In the genomic region with DNA sequence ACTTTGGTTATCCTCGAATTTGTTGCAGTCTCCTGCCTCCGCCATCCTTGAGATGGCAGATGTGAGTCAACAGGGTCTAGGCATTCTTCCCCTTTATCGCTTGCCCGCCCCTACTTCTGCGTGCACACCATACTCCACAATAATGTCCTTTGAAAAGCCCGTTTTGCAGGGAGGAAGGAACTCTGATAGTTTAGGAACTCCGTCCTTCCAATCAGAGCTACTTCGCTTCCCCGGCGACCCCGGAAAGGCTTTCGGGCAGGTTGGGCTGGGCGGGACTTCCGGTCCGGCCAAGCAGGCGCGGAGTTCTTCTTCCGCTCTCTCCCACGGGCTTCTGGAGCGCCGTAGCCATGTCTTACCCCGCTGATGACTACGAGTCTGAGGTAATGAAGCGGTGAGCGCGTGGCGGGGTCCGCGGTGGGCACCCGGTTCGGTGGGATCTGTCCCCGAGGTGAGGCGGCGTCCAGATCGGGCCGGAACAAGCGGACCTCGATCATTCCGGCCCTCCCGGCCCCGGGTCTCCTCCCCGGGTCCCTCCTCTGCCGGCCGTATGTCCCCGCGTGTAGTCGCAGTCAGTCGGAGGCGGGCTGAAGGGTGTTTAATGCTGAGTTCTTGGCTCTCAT, we compare ENCODE assay signal across 8 mouse cellular contexts. TPM values are rescaled to one million over a fixed set of nuclear protein-coding genes. Genes with fewer than 3 reads are reported as not detected.
DNase-seq lines count a peak whose midpoint lies in the region; ATAC-seq and TF ChIP-seq lines count a peak whose summit lies in the region.

TSS of gene Eif3l (plus strand) at position 267 of the 620 bp plus-strand sequence.

- DNase-seq in MEL (ENCODE audit: low read depth, low spot score), result peak; percentile 93
- peak; percentile 87 to 90 for DNase-seq in cerebellum, adult 18-20 months
- DNase-seq in forebrain, postnatal 0 days, result peak; percentile 87
- peak; percentile 91 for DNase-seq in heart, postnatal 4 days
- DNase-seq in layer of hippocampus, adult 9-11 months, result peak; percentile 88
- DNase-seq in lung, postnatal 0 days (ENCODE audit: low spot score), result peak; percentile 94
- DNase-seq in ovary, postnatal 14 days (ENCODE audit: low spot score), result peak; percentile 81
- DNase-seq in thymus, postnatal 14 days, result peak; percentile 90

- peaks cover 29% of the 10 kb centered on the region for H3K79me2 ChIP-seq in MEL (ENCODE audit: control insufficient read depth, insufficient read depth, low read length, poor library complexity)

- peak; percentile 97 for ATAC-seq in forebrain, postnatal 0 days
- ATAC-seq in lung, postnatal 0 days, result peak; percentile 93

- peaks cover 13 to 14% of the 10 kb centered on the region in 2 experiments for H3K36me3 ChIP-seq in MEL (ENCODE audit: control insufficient read depth in 1 of 2, insufficient read depth in 2 of 2, low read length in 2 of 2)
- peaks cover 36% of the 10 kb centered on the region for H3K36me3 ChIP-seq in forebrain, postnatal 0 days (ENCODE audit: insufficient read depth)
- H3K36me3 ChIP-seq in lung, postnatal 0 days (ENCODE audit: insufficient read depth, low read length), result peaks cover 26% of the 10 kb centered on the region; the same call in 1 of the 2 replicates

- TF ChIP-seq EP300 in MEL (IDR thresholded peaks at IDR 0.05; ENCODE audit: low read depth in 1 of 2, low read length in 2 of 2), result peak in 1 of 2 experiments; percentile 45; a peak in 2 of 4 replicates
- peak; percentile 44; the same call in 1 of the 2 replicates for TF ChIP-seq EP300 in lung, postnatal 0 days (IDR thresholded peaks at IDR 0.05)

- peak within 1 kb of the TSS; percentile 95 for H3K27ac ChIP-seq in MEL (ENCODE audit: control insufficient read depth, low read depth, low read length)
- peak within 1 kb of the TSS; percentile 66 for H3K27ac ChIP-seq in forebrain, postnatal 0 days (ENCODE audit: low read depth, low read length)
- H3K27ac ChIP-seq in lung, postnatal 0 days (ENCODE audit: low read length), result peak within 1 kb of the TSS; percentile 83

- peak within 1 kb of the TSS; percentile 98 for H3K9ac ChIP-seq in MEL (ENCODE audit: control insufficient read depth, low read depth, low read length, poor library complexity, severe bottlenecking)
- peak within 1 kb of the TSS; percentile 68 for H3K9ac ChIP-seq in forebrain, postnatal 0 days
- H3K9ac ChIP-seq in lung, postnatal 0 days (replicated peaks; ENCODE audit: low read depth), result peak within 1 kb of the TSS; percentile 89

- no peak for TF ChIP-seq RAD21 in MEL (IDR thresholded peaks at IDR 0.05; ENCODE audit: low read depth, low read length)

- peak; percentile 61 to 94; a peak in 3 of 4 replicates for TF ChIP-seq POLR2A in MEL (IDR thresholded peaks at IDR 0.05; ENCODE audit: control insufficient read depth in 1 of 2, insufficient read depth in 1 of 2, low read depth in 1 of 2, low read length in 2 of 2, poor library complexity in 1 of 2)

- peak within 1 kb of the TSS; percentile 83 to 89 for H3K4me3 ChIP-seq in MEL (ENCODE audit: control insufficient read depth in 1 of 2, insufficient read depth in 1 of 2, low read depth in 2 of 2, low read length in 2 of 2)
- peak within 1 kb of the TSS; percentile 70 for H3K4me3 ChIP-seq in forebrain, postnatal 0 days (ENCODE audit: low read depth, low read length)
- peak within 1 kb of the TSS; percentile 78 for H3K4me3 ChIP-seq in lung, postnatal 0 days (ENCODE audit: low read depth, low read length)

- H3K9me3 ChIP-seq in MEL (replicated peaks; ENCODE audit: insufficient read depth, low read length), result no peaks in the 10 kb centered on the region
- no peaks in the 10 kb centered on the region for H3K9me3 ChIP-seq in forebrain, postnatal 0 days (ENCODE audit: low read length)
- no peaks in the 10 kb centered on the region for H3K9me3 ChIP-seq in lung, postnatal 0 days (ENCODE audit: low read length)

- no peaks in the 10 kb centered on the region for H3K27me3 ChIP-seq in MEL (ENCODE audit: control insufficient read depth in 1 of 2, insufficient read depth in 2 of 2, low read length in 2 of 2)
- H3K27me3 ChIP-seq in forebrain, postnatal 0 days (ENCODE audit: insufficient read depth, low read length), result no peaks in the 10 kb centered on the region
- no peaks in the 10 kb centered on the region for H3K27me3 ChIP-seq in lung, postnatal 0 days (replicated peaks; ENCODE audit: insufficient read depth, low read length)

- peaks cover 0 to 18% of the 10 kb centered on the region in 2 experiments; a peak in 2 of 4 replicates for H3K4me1 ChIP-seq in MEL (ENCODE audit: control insufficient read depth in 1 of 2, insufficient read depth in 2 of 2, low read length in 2 of 2)
- peaks cover 9% of the 10 kb centered on the region for H3K4me1 ChIP-seq in forebrain, postnatal 0 days (ENCODE audit: insufficient read depth)
- 0 out of 2 replicates have a peak, but pooled peaks cover 3% of the 10 kb centered on the region for H3K4me1 ChIP-seq in lung, postnatal 0 days (ENCODE audit: insufficient read depth, low read depth, low read length)

- TF ChIP-seq CTCF in MEL (IDR thresholded peaks at IDR 0.05 in 2 of 3, conservative IDR thresholded peaks at IDR 0.05 in 1 of 3; ENCODE audit: control insufficient read depth in 1 of 3, insufficient read depth in 1 of 3, low read depth in 2 of 3, low read length in 3 of 3, poor library complexity in 1 of 3, severe bottlenecking in 1 of 3), result 0 out of 6 replicates have a peak, but pooled peaks of 2 of the 3 experiments have one; percentile 1 to 2
- TF ChIP-seq CTCF in forebrain, postnatal 0 days (IDR thresholded peaks at IDR 0.05; ENCODE audit: low read depth), result peak; percentile 32
- peak; percentile 43; the same call in 1 of the 2 replicates for TF ChIP-seq CTCF in lung, postnatal 0 days (IDR thresholded peaks at IDR 0.05)

- 1% methylated on average over 48 of the region's 49 CpGs for WGBS in forebrain, postnatal 0 days
- under 1% methylated on average over 43 of the region's 49 CpGs for WGBS in lung, postnatal 0 days

- peak within 1 kb of the TSS; percentile 81 for H3K4me2 ChIP-seq in forebrain, postnatal 0 days (ENCODE audit: low read depth)
- H3K4me2 ChIP-seq in lung, postnatal 0 days (replicated peaks; ENCODE audit: low read depth, low read length), result peak within 1 kb of the TSS; percentile 88

TF ChIP-seq in MEL, 35 proteins besides CTCF, POLR2A, EP300 and RAD21:
- TF ChIP-seq TBP (IDR thresholded peaks at IDR 0.05; ENCODE audit: low read depth, low read length), result peak; percentile 86
- peak; percentile 97 for TF ChIP-seq HCFC1 (IDR thresholded peaks at IDR 0.05; ENCODE audit: low read depth, low read length)
- peak; percentile 66 for TF ChIP-seq NRF1 (IDR thresholded peaks at IDR 0.05; ENCODE audit: insufficient read depth, low read depth, low read length, poor library complexity, severe bottlenecking)
- TF ChIP-seq MXI1 (IDR thresholded peaks at IDR 0.05; ENCODE audit: low read depth, low read length), result peak; percentile 92
- TF ChIP-seq POLR2AphosphoS2 (IDR thresholded peaks at IDR 0.05; ENCODE audit: low read length), result peak; percentile 81; the same call in 1 of the 2 replicates
- TF ChIP-seq BHLHE40 (IDR thresholded peaks at IDR 0.05; ENCODE audit: borderline replicate concordance, low read depth, low read length), result no peak
- no peak; the same call in none of the 2 replicates for TF ChIP-seq MAX (IDR thresholded peaks at IDR 0.05; ENCODE audit: low read length)
- peak; percentile 60 for TF ChIP-seq ETS1 (IDR thresholded peaks at IDR 0.05; ENCODE audit: low read depth, low read length)
- TF ChIP-seq ELF1 (IDR thresholded peaks at IDR 0.05; ENCODE audit: low read depth, low read length), result peak; percentile 93
- peak; percentile 71 for TF ChIP-seq TCF12 (IDR thresholded peaks at IDR 0.05; ENCODE audit: low read depth, low read length)
- TF ChIP-seq MAZ (IDR thresholded peaks at IDR 0.05; ENCODE audit: low read depth, low read length), result peak; percentile 66; the same call in 1 of the 2 replicates
- TF ChIP-seq TAL1 (IDR thresholded peaks at IDR 0.05; ENCODE audit: low read length), result no peak
- peak; percentile 84 for TF ChIP-seq NELFE (IDR thresholded peaks at IDR 0.05; ENCODE audit: low read depth, low read length)
- no peak for TF ChIP-seq ZC3H11A (IDR thresholded peaks at IDR 0.05; ENCODE audit: low read depth, low read length)
- no peak for TF ChIP-seq ZNF384 (IDR thresholded peaks at IDR 0.05; ENCODE audit: low read depth, low read length)
- TF ChIP-seq JUND (IDR thresholded peaks at IDR 0.05; ENCODE audit: low read depth, low read length), result no peak
- TF ChIP-seq CHD1 (IDR thresholded peaks at IDR 0.05; ENCODE audit: low read depth, low read length), result no peak
- TF ChIP-seq RCOR1 (IDR thresholded peaks at IDR 0.05; ENCODE audit: low read depth, low read length), result peak; percentile 76
- peak; percentile 65; the same call in 1 of the 2 replicates for TF ChIP-seq MYC (IDR thresholded peaks at IDR 0.05; ENCODE audit: low read depth, low read length)
- TF ChIP-seq CHD2 (IDR thresholded peaks at IDR 0.05; ENCODE audit: low read length), result peak; percentile 74
- TF ChIP-seq USF1 (IDR thresholded peaks at IDR 0.05; ENCODE audit: low read depth, low read length), result 0 out of 2 replicates have a peak, but pooled peaks have one; percentile 21
- TF ChIP-seq SIN3A (IDR thresholded peaks at IDR 0.05; ENCODE audit: low read length), result peak; percentile 85
- no peak for TF ChIP-seq MEF2A (IDR thresholded peaks at IDR 0.05; ENCODE audit: extremely low read depth, insufficient replicate concordance, low read depth, low read length, poor library complexity, severe bottlenecking)
- TF ChIP-seq GATA1 (IDR thresholded peaks at IDR 0.05; ENCODE audit: low read depth, low read length), result 0 out of 2 replicates have a peak, but pooled peaks have one; percentile 20
- no peak for TF ChIP-seq GABPA (IDR thresholded peaks at IDR 0.05; ENCODE audit: low read depth, low read length)
- TF ChIP-seq KAT2A (conservative IDR thresholded peaks at IDR 0.05; ENCODE audit: low read depth, low read length), result peak; percentile 92

RNA-seq across cellular contexts. Expression of gene Eif3l, which starts in this region (rescaled TPM):
- total RNA-seq in MEL (2012; rRNA removed), result 394 and 395 TPM in 2 replicates
- polyA plus RNA-seq in MEL (2012; ENCODE audit: insufficient read depth in 1 of 2, insufficient read length in 2 of 2, low read depth in 1 of 2, low replicate concordance in 2 of 2, missing spikeins in 1 of 2), result 100 to 1,000 TPM; 301 to 442 TPM
- 213 and 218 TPM in 2 replicates for total RNA-seq in forebrain, postnatal 0 days (2014; rRNA removed)
- 179 and 191 TPM in 2 replicates for polyA plus RNA-seq in forebrain, postnatal 0 days (2015; fragmentation: Nextera tagmentation; extraction: Ambion mirVana)
- 100 to 1,000 TPM; 103 to 109 TPM for total RNA-seq in heart, postnatal 4 days (2021)
- 99.3 and 101 TPM in 2 replicates for polyA plus RNA-seq in lung, postnatal 0 days (2015; fragmentation: Nextera tagmentation; extraction: Ambion mirVana)

Comparison
In these comparisons a context has a peak if more than half of its experiments do, and no peak if none do; other contexts are left out.
1. Peak in every context shown above with its lines: DNase-seq, ATAC-seq, H3K4me3 ChIP-seq and H3K27ac ChIP-seq.